In genomic region chr13:100568359-100568758, GRCm38 (mm10) we compare ENCODE assay signal across 24 mouse cellular contexts.
"Had no signal": no experiment of that assay in that cellular context is flagged by ENCODE, and none has a peak within 500 bp of the region (broad histone marks: within the 10 kb centered on the region; RNA-seq: fewer than 3 reads in every experiment).

No protein-coding gene starts in this region.

- H3K4me2 ChIP-seq: heart, embryonic 11.5 days; heart, embryonic 13.5 days; heart, embryonic 15.5 days; hindbrain, embryonic 13.5 days; hindbrain, embryonic 15.5 days; limb, embryonic 12.5 days; liver, embryonic 13.5 days; liver, embryonic 15.5 days had no signal

- H3K27me3 ChIP-seq: heart, embryonic 13.5 days; heart, embryonic 15.5 days; hindbrain, embryonic 13.5 days; hindbrain, embryonic 15.5 days; limb, embryonic 12.5 days; liver, embryonic 13.5 days; liver, embryonic 15.5 days had no signal

- H3K4me1 ChIP-seq: heart, embryonic 13.5 days; heart, embryonic 15.5 days; hindbrain, embryonic 13.5 days; hindbrain, embryonic 15.5 days; limb, embryonic 10.5 days; limb, embryonic 12.5 days; liver, embryonic 13.5 days; liver, embryonic 15.5 days had no signal

- H3K9me3 ChIP-seq: heart, embryonic 13.5 days; heart, embryonic 15.5 days; hindbrain, embryonic 13.5 days; hindbrain, embryonic 15.5 days; limb, embryonic 10.5 days; limb, embryonic 12.5 days; liver, embryonic 13.5 days; liver, embryonic 15.5 days had no signal

- H3K27ac ChIP-seq: heart, embryonic 13.5 days; heart, embryonic 15.5 days; hindbrain, embryonic 13.5 days; hindbrain, embryonic 15.5 days; hindbrain, postnatal 0 days; layer of hippocampus, adult 2 months; left cerebral cortex, adult 2 months; limb, embryonic 10.5 days; limb, embryonic 12.5 days; liver, embryonic 13.5 days; liver, embryonic 15.5 days had no signal

- DNase-seq: gastrocnemius, postnatal 14 days; gastrocnemius, postnatal 36 days; heart, adult 18-20 months; heart, postnatal 14 days; heart, postnatal 36 days; kidney, adult 11 months; kidney, adult 2 months; kidney, postnatal 10 days; kidney, postnatal 25 days; kidney, postnatal 4 days; liver; liver, embryonic 13.5 days had no signal

- H3K4me3 ChIP-seq: heart, embryonic 13.5 days; heart, embryonic 15.5 days; hindbrain, embryonic 13.5 days; hindbrain, embryonic 15.5 days; layer of hippocampus, adult 2 months; left cerebral cortex, adult 2 months; limb, embryonic 10.5 days; limb, embryonic 12.5 days; liver, embryonic 13.5 days; liver, embryonic 15.5 days had no signal

- H3K36me3 ChIP-seq: heart, embryonic 13.5 days; heart, embryonic 15.5 days; hindbrain, embryonic 13.5 days; hindbrain, embryonic 15.5 days; limb, embryonic 10.5 days; limb, embryonic 12.5 days; liver, embryonic 13.5 days; liver, embryonic 15.5 days had no signal

- ATAC-seq: hindbrain, postnatal 0 days; intestine, embryonic 16.5 days had no signal

- H3K9ac ChIP-seq: heart, embryonic 13.5 days; heart, embryonic 15.5 days; hindbrain, embryonic 13.5 days; hindbrain, embryonic 15.5 days; limb, embryonic 12.5 days; liver, embryonic 13.5 days; liver, embryonic 15.5 days had no signal
